Mouse (Mus musculus): Measurements from ENCODE around the gene Gm5447. TPM values are rescaled to one million over a fixed set of nuclear protein-coding genes. Genes with fewer than 3 reads are reported as not detected.

Gm5447 gene
- polyA plus RNA-seq, 1 experiment from 2014 or later, result 0.06 TPM

DNA sequence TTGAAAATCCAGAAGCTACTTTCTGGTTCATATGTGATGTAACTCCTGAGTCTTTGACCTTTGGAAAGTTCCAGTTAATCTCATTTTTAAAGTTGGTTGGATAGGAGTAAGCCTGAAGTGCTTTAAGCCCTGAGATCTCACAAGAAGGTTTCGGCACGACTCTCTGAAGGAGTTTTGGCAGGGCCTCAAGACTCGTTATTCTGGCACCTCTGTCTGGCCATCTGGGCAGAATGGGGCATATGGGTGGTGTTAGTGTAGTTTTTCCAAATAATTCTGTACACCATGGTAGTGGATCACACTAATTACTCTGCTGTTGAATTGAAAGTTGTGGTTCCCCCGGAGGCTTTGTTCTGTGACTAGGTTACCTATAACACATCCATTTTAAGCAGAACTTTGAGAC is 4.2 kb downstream of the Gm5447 start:
- ATAC-seq, result no peak
- TF ChIP-seq CTCF (IDR thresholded peaks at IDR 0.05) (no peak), EP300 (IDR thresholded peaks at IDR 0.05) (no peak)
- DNase-seq (ENCODE audit: low spot score), result no peak
- Histone ChIP-seq H3K4me2 (replicated peaks; ENCODE audit: low read depth, low read length) (no peak overlapping the region), H3K4me1 (ENCODE audit: insufficient read depth, low read depth, low read length) (0 out of 2 replicates have a peak, but pooled peaks cover 3% of the 10 kb centered on the region), H3K9me3 (ENCODE audit: low read length) (no peaks in the 10 kb centered on the region), H3K36me3 (ENCODE audit: insufficient read depth, low read length) (no peaks in the 10 kb centered on the region), H3K4me3 (ENCODE audit: low read depth, low read length) (no peak overlapping the region), H3K27me3 (replicated peaks; ENCODE audit: insufficient read depth, low read length) (no peaks in the 10 kb centered on the region), H3K27ac (ENCODE audit: low read length) (no peak overlapping the region), H3K9ac (replicated peaks; ENCODE audit: low read depth) (no peak overlapping the region)
- WGBS, result 49% methylated on average over 4 of the region's 4 CpGs

DNA sequence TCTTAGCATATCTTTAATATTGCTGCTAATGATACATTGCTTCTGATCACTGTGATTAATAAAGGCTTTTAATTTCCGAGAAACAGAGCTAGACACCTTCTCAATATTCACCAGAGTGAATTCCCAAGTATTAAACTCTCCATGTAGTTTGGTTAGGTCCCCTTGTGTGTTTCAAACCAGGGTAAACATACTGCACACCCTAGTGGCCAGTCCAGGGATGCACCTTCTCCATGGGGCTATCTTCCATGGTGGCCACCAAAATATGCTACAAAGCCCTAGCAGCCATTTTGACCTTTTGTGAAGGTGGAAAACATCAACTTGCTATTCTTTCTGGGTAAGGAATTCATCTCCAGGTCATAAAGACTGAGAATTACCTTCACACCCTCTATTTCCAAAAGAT is 7.7 kb downstream of the Gm5447 start:
- no peak overlapping the region for H3K4me3 ChIP-seq (ENCODE audit: low read depth, low read length)
- H3K36me3 ChIP-seq (ENCODE audit: insufficient read depth, low read length), result no peaks in the 10 kb centered on the region
- H3K4me2 ChIP-seq (replicated peaks; ENCODE audit: low read depth, low read length), result no peak overlapping the region
- ATAC-seq (peak; percentile 63), DNase-seq (ENCODE audit: low spot score) (peak; percentile 48)
- H3K27ac ChIP-seq (ENCODE audit: low read length), result no peak overlapping the region
- H3K27me3 ChIP-seq (replicated peaks; ENCODE audit: insufficient read depth, low read length), result no peaks in the 10 kb centered on the region
- no peaks in the 10 kb centered on the region for H3K4me1 ChIP-seq (ENCODE audit: insufficient read depth, low read depth, low read length)
- peak; percentile 84 for TF ChIP-seq CTCF (IDR thresholded peaks at IDR 0.05)
- TF ChIP-seq EP300 (IDR thresholded peaks at IDR 0.05), result no peak
- no peak overlapping the region for H3K9ac ChIP-seq (replicated peaks; ENCODE audit: low read depth)
- H3K9me3 ChIP-seq (ENCODE audit: low read length), result no peaks in the 10 kb centered on the region
- 76% methylated on average over 1 of the region's 1 CpGs for WGBS

DNA sequence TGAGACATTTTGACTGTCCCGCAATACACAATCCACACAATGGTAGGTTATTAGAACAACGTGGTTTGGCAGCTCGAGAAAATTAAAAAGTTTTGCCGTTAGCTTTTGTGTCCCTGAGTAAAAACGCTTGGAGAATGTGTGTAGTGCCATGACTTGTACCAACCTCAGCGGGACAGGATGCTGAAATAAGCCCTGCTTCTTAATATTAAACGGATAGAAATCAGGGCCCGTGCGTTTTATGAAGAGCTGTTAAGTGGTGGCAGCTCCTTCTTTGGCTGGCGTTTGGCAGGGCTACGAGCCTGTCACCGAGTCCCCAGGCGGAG is 11.2 kb downstream of the Gm5447 start:
- Histone ChIP-seq H3K9me3 (ENCODE audit: low read length) (no peaks in the 10 kb centered on the region), H3K4me1 (ENCODE audit: insufficient read depth, low read depth, low read length) (no peaks in the 10 kb centered on the region), H3K4me3 (ENCODE audit: low read depth, low read length) (peak overlapping the region; percentile 39), H3K9ac (replicated peaks; ENCODE audit: low read depth) (peak overlapping the region; percentile 50), H3K27me3 (replicated peaks; ENCODE audit: insufficient read depth, low read length) (0 out of 2 replicates have a peak, but pooled peaks cover 5% of the 10 kb centered on the region), H3K27ac (ENCODE audit: low read length) (peak overlapping the region; percentile 87), H3K36me3 (ENCODE audit: insufficient read depth, low read length) (no peaks in the 10 kb centered on the region), H3K4me2 (replicated peaks; ENCODE audit: low read depth, low read length) (peak overlapping the region; percentile 70)
- 14% methylated on average over 13 of the region's 13 CpGs for WGBS
- no peak for ATAC-seq
- DNase-seq (ENCODE audit: low spot score), result no peak
- no peak for TF ChIP-seq EP300 (IDR thresholded peaks at IDR 0.05)
- no peak for TF ChIP-seq CTCF (IDR thresholded peaks at IDR 0.05)

DNA sequence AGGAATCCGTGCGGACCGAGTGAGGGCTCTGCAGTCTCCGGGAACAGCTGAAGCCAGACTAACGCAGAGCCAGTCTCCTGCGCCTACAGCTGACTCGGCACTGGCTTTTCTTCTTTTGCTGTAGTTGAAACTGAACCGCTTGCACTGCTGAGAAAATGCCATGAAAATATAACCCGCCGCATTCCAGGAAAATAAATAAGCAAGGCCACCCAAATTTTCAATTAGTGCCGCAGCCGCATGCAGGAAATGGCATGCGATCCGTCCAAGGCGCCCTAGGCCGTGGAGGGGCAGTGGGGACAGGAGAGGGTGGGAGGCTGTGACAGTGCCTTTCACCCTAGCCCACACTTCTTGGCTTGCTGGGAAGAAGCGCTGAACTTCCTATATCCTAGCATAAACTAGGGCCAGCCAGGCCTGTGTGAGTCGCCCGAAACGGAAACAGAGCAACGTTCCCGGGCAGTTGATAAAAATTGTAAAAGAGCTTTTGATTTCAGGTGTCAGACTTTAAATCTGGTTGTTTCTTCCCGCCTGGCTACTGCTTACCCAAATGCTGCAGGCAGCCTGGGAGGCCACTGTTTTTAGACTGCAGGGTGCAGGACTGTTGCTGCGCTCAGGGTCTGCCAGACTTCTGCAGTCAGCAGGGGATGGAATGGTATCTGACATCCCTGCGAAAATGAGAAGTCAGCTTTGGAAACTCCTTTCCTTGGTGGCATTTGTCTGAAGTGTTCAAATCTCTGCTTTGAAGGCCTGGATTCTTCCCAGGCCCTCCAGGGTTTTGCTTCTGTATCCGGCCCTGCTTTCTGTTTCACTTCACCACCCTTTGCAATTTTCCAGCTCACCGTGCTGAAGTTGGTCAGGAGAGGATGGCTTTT is 11.8 kb downstream of the Gm5447 start:
- ATAC-seq (peak; percentile 76), DNase-seq (ENCODE audit: low spot score) (peak; percentile 68)
- peak overlapping the region; percentile 39 for H3K4me3 ChIP-seq (ENCODE audit: low read depth, low read length)
- H3K4me1 ChIP-seq (ENCODE audit: insufficient read depth, low read depth, low read length), result no peaks in the 10 kb centered on the region
- WGBS, result 10% methylated on average over 27 of the region's 27 CpGs
- no peaks in the 10 kb centered on the region for H3K36me3 ChIP-seq (ENCODE audit: insufficient read depth, low read length)
- H3K27me3 ChIP-seq (replicated peaks; ENCODE audit: insufficient read depth, low read length), result 0 out of 2 replicates have a peak, but pooled peaks cover 5% of the 10 kb centered on the region
- H3K9ac ChIP-seq (replicated peaks; ENCODE audit: low read depth), result peak overlapping the region; percentile 50
- TF ChIP-seq EP300 (IDR thresholded peaks at IDR 0.05) (no peak), CTCF (IDR thresholded peaks at IDR 0.05) (no peak)
- no peaks in the 10 kb centered on the region for H3K9me3 ChIP-seq (ENCODE audit: low read length)
- peak overlapping the region; percentile 87 for H3K27ac ChIP-seq (ENCODE audit: low read length)
- peak overlapping the region; percentile 70 for H3K4me2 ChIP-seq (replicated peaks; ENCODE audit: low read depth, low read length)

DNA sequence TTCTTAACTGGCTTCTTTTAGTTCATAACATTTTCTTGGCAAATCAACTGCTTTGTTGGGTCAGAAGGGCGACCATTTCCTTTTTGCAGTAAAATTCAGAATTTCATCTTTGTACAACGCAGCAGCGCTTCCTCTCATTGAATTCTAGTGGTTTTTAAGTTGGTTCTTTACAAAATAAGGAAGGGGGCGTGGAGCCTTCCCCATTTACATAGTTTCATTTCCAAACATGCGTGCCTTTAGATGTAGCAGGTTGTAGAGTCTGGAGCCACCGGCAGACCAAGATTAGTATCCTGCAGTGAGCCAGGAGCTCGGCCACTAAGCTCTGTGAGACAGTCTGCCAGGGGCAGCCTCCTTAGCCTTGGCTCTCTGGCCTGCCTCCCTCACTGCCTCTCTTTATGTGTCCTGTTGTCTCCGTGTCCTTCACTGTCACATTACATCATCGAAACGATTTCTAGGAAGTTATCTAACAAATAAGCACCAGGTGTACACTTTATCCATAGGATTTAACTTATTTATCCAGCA is 13.0 kb downstream of the Gm5447 start:
- 60% methylated on average over 10 of the region's 10 CpGs for WGBS
- Histone ChIP-seq H3K9ac (replicated peaks; ENCODE audit: low read depth) (no peak overlapping the region), H3K4me1 (ENCODE audit: insufficient read depth, low read depth, low read length) (no peaks in the 10 kb centered on the region), H3K27ac (ENCODE audit: low read length) (no peak overlapping the region), H3K36me3 (ENCODE audit: insufficient read depth, low read length) (no peaks in the 10 kb centered on the region), H3K27me3 (replicated peaks; ENCODE audit: insufficient read depth, low read length) (0 out of 2 replicates have a peak, but pooled peaks cover 5% of the 10 kb centered on the region), H3K4me3 (ENCODE audit: low read depth, low read length) (no peak overlapping the region), H3K4me2 (replicated peaks; ENCODE audit: low read depth, low read length) (peak overlapping the region; percentile 70; the same call in 1 of the 2 replicates), H3K9me3 (ENCODE audit: low read length) (no peaks in the 10 kb centered on the region)
- DNase-seq (ENCODE audit: low spot score) (peak; percentile 21), ATAC-seq (no peak)
- TF ChIP-seq EP300 (IDR thresholded peaks at IDR 0.05), result no peak
- no peak for TF ChIP-seq CTCF (IDR thresholded peaks at IDR 0.05)

DNA sequence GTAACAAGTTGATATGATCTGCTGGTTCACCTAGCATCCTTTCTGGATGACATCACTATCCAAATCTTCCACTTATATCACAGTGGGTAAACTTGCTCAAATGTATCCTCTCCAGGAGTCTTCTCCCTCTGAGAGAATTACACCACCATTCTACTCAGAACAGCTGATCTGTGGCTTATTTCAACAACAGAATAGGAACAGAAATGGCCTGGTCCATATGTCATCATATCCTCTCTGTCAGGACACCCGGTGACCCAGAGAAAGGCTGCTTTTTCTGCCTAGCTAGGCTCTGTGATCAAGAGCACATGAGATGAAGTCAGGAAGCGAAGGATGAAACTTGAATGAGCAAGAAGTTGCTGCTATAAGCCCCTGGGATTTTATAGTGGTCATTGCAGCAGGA is 13.7 kb downstream of the Gm5447 start:
- ATAC-seq (0 out of 2 replicates have a peak, but pooled peaks have one; percentile 20), DNase-seq (ENCODE audit: low spot score) (peak; percentile 45)
- TF ChIP-seq CTCF (IDR thresholded peaks at IDR 0.05) (no peak), EP300 (IDR thresholded peaks at IDR 0.05) (no peak)
- no peaks in the 10 kb centered on the region for H3K9me3 ChIP-seq (ENCODE audit: low read length)
- H3K4me2 ChIP-seq (replicated peaks; ENCODE audit: low read depth, low read length), result no peak overlapping the region
- 78% methylated on average over 2 of the region's 2 CpGs for WGBS
- H3K4me3 ChIP-seq (ENCODE audit: low read depth, low read length), result no peak overlapping the region
- no peak overlapping the region for H3K9ac ChIP-seq (replicated peaks; ENCODE audit: low read depth)
- 0 out of 2 replicates have a peak, but pooled peaks cover 5% of the 10 kb centered on the region for H3K27me3 ChIP-seq (replicated peaks; ENCODE audit: insufficient read depth, low read length)
- no peaks in the 10 kb centered on the region for H3K4me1 ChIP-seq (ENCODE audit: insufficient read depth, low read depth, low read length)
- H3K36me3 ChIP-seq (ENCODE audit: insufficient read depth, low read length), result no peaks in the 10 kb centered on the region
- no peak overlapping the region for H3K27ac ChIP-seq (ENCODE audit: low read length)
